Mouse (Mus musculus) olfactory bulb, adult 2 months (tissue): ENCODE data around the gene Arhgap40.

ENCODE experiments used
- CTCF ChIP-seq: fragments of 200-500 bp; IDR thresholded peaks from 2 replicates; pipeline ENCODE4 v1.5.1; 2012; ENCODE audit warnings: low read depth, mild to moderate bottlenecking, low read length, moderate library complexity; ENCODE audit not compliant: insufficient read depth
- POLR2A ChIP-seq: fragments of 200-500 bp; IDR thresholded peaks from 2 replicates; pipeline ENCODE4 v1.6.1; 2012; ENCODE audit warnings: mild to moderate bottlenecking, low read depth, low read length, moderate library complexity; ENCODE audit not compliant: insufficient read depth

GRCm38 (mm10) chr2:158588524-158589271 lies 76.1 kb downstream of the Arhgap40 start:
- TF ChIP-seq CTCF (no peak), POLR2A (no peak)
